Mouse (Mus musculus) hindbrain, embryonic 14.5 days (tissue): ENCODE measurements at regions not wholly inside any gene's neighbourhood (a gene's known extent, or its start where the extent isn't known, plus 50 kb on each side); places are given as distances from the start of the nearest gene placed in this dataset.

Experiments used
- ATAC-seq: fragments of 200-750 bp; cut with Nextera tagmentation; 2 replicates; pipeline ENCODE4 v1.8.0; 2017; ENCODE audit warnings: moderate number of reproducible peaks, mild to moderate bottlenecking, moderate TSS enrichment, moderate library complexity; ENCODE audit not compliant: low FRiP score
- DNase-seq: peaks from one replicate; pipeline ENCODE4 v3.0.0-alpha.2; 2015; ENCODE audit warnings: low spot score
- H3K27ac ChIP-seq: fragments of 300-500 bp; sonication (generic); 2 replicates; pipeline ENCODE4 v1.5.1; 2014; ENCODE audit warnings: mild to moderate bottlenecking, moderate library complexity
- H3K27me3 ChIP-seq: fragments of 300-500 bp; sonication (generic); 2 replicates; pipeline ENCODE4 v1.6.1; 2014; ENCODE audit warnings: mild to moderate bottlenecking, low read length, mixed read lengths; ENCODE audit not compliant: control insufficient read depth, insufficient read depth
- H3K36me3 ChIP-seq: fragments of 300-500 bp; sonication (generic); replicated peaks from 2 replicates; pipeline ENCODE4 v1.6.1; 2014; ENCODE audit not compliant: control insufficient read depth, insufficient read depth
- H3K4me1 ChIP-seq: fragments of 300-500 bp; sonication (generic); replicated peaks from 2 replicates; pipeline ENCODE4 v1.6.1; 2014; ENCODE audit warnings: antibody characterized with exemption, low read length, mixed read lengths; ENCODE audit not compliant: control insufficient read depth, insufficient read depth
- H3K4me2 ChIP-seq: fragments of 300-500 bp; sonication (generic); replicated peaks from 2 replicates; pipeline ENCODE4 v1.6.1; 2014; ENCODE audit warnings: mild to moderate bottlenecking, moderate library complexity
- H3K4me3 ChIP-seq: fragments of 300-500 bp; sonication (generic); replicated peaks from 2 replicates; pipeline ENCODE4 v1.5.1; 2014; ENCODE audit warnings: mild to moderate bottlenecking, low read length
- H3K9ac ChIP-seq: fragments of 300-500 bp; sonication (generic); 2 replicates; pipeline ENCODE4 v1.6.1; 2014
- H3K9me3 ChIP-seq: fragments of 300-500 bp; sonication (generic); 2 replicates; pipeline ENCODE4 v1.6.1; 2016; ENCODE audit warnings: low read length; ENCODE audit not compliant: control insufficient read depth
- WGBS: fragments of 180-500 bp; shearing (Covaris S2); extraction: QIAGEN DNeasy Blood & Tissue Kit; methylation state at CpG from one replicate; pipeline ENCODE4 v1.1.7; 2014; 5-methylcytosine and 5-hydroxymethylcytosine counted together

DNA sequence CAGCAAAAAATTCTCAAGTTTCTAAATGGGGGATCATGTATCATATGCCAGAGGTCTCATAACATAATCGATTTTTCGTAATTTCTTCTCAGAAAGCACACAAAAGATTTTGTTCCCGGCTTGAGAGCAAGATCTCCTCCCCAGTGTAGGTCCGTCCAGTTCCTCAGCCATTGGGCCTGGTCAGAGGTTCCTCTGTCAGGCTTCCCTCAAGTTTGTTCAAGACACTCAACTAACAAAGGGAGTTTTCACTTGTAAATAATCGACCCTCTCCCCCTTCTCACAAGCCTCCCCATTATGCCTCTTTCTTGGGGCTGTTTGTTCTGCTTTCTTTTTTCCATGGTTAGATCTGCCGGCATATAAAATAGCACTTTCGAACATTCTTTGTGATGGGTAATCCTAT, 539.7 kb downstream of the Ptprc start:
- WGBS: 20% methylated on average over 7 of the region's 7 CpGs
- no peak overlapping the region for H3K4me2 ChIP-seq
- H3K27ac ChIP-seq: no peak overlapping the region
- ATAC-seq (no peak), DNase-seq (no peak)
- H3K4me3 ChIP-seq: no peak overlapping the region
- H3K4me1 ChIP-seq: 0 out of 2 replicates have a peak, but pooled peaks cover 8% of the 10 kb centered on the region
- H3K27me3 ChIP-seq: no peaks in the 10 kb centered on the region
- no peak overlapping the region for H3K9ac ChIP-seq
- H3K9me3 ChIP-seq: no peaks in the 10 kb centered on the region
- no peaks in the 10 kb centered on the region for H3K36me3 ChIP-seq

- H3K4me3 ChIP-seq: no peak overlapping the region
- no peak overlapping the region for H3K4me2 ChIP-seq
- 0 out of 2 replicates have a peak, but pooled peaks cover 3% of the 10 kb centered on the region for H3K4me1 ChIP-seq
- H3K9ac ChIP-seq: no peak overlapping the region
- no peaks in the 10 kb centered on the region for H3K27me3 ChIP-seq
- H3K36me3 ChIP-seq: no peaks in the 10 kb centered on the region
- H3K27ac ChIP-seq: no peak overlapping the region
- DNase-seq (no peak), ATAC-seq (no peak)
- H3K9me3 ChIP-seq: no peaks in the 10 kb centered on the region
These were observed 544.0 kb downstream of the Ptprc start for GRCm38 (mm10) chr1:137631546-137631945.

GRCm38 (mm10) chr1:137620672-137621071, 554.8 kb downstream of the Ptprc start:
- Histone ChIP-seq H3K4me3 (no peak overlapping the region), H3K27ac (no peak overlapping the region), H3K9me3 (no peaks in the 10 kb centered on the region), H3K4me1 (no peaks in the 10 kb centered on the region), H3K4me2 (no peak overlapping the region), H3K9ac (no peak overlapping the region), H3K36me3 (no peaks in the 10 kb centered on the region), H3K27me3 (no peaks in the 10 kb centered on the region)
- no peak for ATAC-seq
- 89% methylated on average over 5 of the region's 5 CpGs for WGBS
- no peak for DNase-seq

DNA sequence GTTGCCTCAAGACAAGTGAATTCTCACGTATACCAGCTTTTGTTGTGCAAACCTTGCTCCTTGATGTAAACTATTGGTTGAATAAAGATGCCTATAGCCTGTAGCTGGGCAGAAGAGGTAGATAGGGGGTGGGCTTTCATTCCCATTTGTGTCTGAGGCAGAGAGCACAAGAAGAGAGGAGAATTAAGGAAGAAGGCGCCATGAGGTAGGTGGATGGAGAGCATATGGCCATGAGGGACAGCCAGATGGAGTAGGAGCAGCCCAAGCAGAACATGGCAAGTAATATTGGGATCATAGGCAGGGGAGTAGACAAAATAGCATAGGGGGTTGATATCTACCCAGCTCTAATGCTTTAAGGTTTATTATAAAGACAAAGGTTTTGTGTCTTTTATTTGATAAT, 557.3 kb downstream of the Ptprc start:
- H3K4me1 ChIP-seq: no peaks in the 10 kb centered on the region
- no peaks in the 10 kb centered on the region for H3K36me3 ChIP-seq
- no peak overlapping the region for H3K4me3 ChIP-seq
- no peak for DNase-seq
- 87% methylated on average over 2 of the region's 2 CpGs for WGBS
- H3K4me2 ChIP-seq: no peak overlapping the region
- H3K9me3 ChIP-seq: no peaks in the 10 kb centered on the region
- no peaks in the 10 kb centered on the region for H3K27me3 ChIP-seq
- H3K9ac ChIP-seq: no peak overlapping the region
- no peak for ATAC-seq
- H3K27ac ChIP-seq: no peak overlapping the region

GRCm38 (mm10) chr1:137617513-137617912, 558.0 kb downstream of the Ptprc start:
- Histone ChIP-seq H3K4me2 (no peak overlapping the region), H3K9ac (no peak overlapping the region), H3K27ac (no peak overlapping the region), H3K9me3 (no peaks in the 10 kb centered on the region), H3K27me3 (no peaks in the 10 kb centered on the region), H3K4me1 (no peaks in the 10 kb centered on the region), H3K4me3 (no peak overlapping the region), H3K36me3 (no peaks in the 10 kb centered on the region)
- 61% methylated on average over 5 of the region's 5 CpGs for WGBS
- DNase-seq: no peak
- no peak for ATAC-seq

DNA sequence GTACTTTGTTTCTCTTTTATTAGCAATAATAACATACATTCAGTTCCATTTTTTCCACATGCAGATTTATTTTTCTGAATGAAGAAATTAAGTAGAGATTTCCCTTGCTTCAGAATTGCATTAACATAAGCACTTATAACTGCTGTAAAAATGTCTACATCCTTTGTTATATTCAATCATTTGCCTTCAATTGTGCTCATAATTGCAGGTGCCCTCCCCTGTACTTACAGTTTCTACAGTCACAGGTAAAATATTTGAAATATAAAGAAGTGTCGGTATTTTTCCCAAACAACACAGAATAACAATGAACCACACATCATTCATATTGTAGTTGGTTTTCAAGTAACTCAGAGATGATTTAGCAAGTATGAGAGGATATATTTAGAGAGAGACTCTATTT, 568.8 kb downstream of the Ptprc start:
- 81% methylated on average over 1 of the region's 1 CpGs for WGBS
- no peak for ATAC-seq
- H3K27ac ChIP-seq: peak overlapping the region; percentile 61

DNA sequence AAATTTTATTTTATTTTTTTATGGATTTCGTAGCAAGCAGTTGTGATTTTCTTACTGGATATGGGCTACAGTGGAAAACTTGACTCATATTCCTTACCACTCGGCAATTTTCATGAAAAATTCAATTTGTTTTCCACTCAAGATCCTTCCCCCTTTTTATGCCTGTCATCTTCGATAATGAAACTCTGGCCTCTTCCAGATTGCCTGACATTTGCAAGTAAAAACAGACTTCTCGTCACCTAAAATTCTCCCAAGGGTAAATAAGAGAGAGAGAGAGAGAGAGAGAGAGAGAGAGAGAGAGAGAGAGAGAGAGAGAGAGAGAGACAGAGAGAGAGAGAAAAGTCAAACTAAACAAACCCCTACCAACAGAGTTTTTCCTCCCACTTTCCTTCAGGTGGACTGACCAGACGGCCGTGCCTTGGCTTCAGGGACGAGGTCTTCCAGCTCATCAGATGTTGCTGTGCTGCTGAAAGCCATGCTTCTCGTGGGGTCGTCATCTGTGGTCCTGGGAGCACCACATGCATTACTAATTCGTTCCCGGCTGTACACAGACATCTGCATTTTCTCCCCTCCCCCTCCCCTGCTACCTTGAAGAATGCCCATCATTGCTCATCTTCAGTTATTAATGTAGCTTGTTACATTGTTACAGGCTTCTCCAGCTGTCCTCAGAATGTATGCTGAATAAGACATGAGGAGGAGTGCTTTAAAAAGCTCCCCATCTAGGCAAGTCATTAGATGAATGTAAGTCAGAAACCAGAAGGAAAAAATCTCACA, 569.4 kb downstream of the Ptprc start:
- 22% methylated on average over 11 of the region's 11 CpGs for WGBS
- Histone ChIP-seq H3K4me3 (no peak overlapping the region), H3K9ac (no peak overlapping the region; the same call in 1 of the 2 replicates), H3K4me1 (peaks cover 8% of the 10 kb centered on the region; the same call in 1 of the 2 replicates), H3K27me3 (no peaks in the 10 kb centered on the region), H3K4me2 (peak overlapping the region; percentile 43), H3K27ac (peak overlapping the region; percentile 61), H3K36me3 (no peaks in the 10 kb centered on the region), H3K9me3 (no peaks in the 10 kb centered on the region)
- peak; percentile 73 for ATAC-seq
- DNase-seq: peak; percentile 68

More for the DNA sequence above, 568.8 kb downstream of the Ptprc start:
- peaks cover 8% of the 10 kb centered on the region; the same call in 1 of the 2 replicates for H3K4me1 ChIP-seq
- H3K4me3 ChIP-seq: no peak overlapping the region
- H3K4me2 ChIP-seq: peak overlapping the region; percentile 43
- no peak overlapping the region for H3K9ac ChIP-seq
- no peaks in the 10 kb centered on the region for H3K9me3 ChIP-seq
- no peak for DNase-seq
- no peaks in the 10 kb centered on the region for H3K36me3 ChIP-seq
- no peaks in the 10 kb centered on the region for H3K27me3 ChIP-seq

- Histone ChIP-seq H3K36me3 (no peaks in the 10 kb centered on the region), H3K27ac (no peak overlapping the region), H3K9ac (no peak overlapping the region), H3K27me3 (no peaks in the 10 kb centered on the region), H3K9me3 (no peaks in the 10 kb centered on the region), H3K4me3 (no peak overlapping the region), H3K4me2 (no peak overlapping the region), H3K4me1 (no peaks in the 10 kb centered on the region)
- WGBS: 92% methylated on average over 7 of the region's 7 CpGs
- ATAC-seq: no peak
- no peak for DNase-seq
These were observed 581.8 kb downstream of the Ptprc start for GRCm38 (mm10) chr1:137593732-137594131.

DNA sequence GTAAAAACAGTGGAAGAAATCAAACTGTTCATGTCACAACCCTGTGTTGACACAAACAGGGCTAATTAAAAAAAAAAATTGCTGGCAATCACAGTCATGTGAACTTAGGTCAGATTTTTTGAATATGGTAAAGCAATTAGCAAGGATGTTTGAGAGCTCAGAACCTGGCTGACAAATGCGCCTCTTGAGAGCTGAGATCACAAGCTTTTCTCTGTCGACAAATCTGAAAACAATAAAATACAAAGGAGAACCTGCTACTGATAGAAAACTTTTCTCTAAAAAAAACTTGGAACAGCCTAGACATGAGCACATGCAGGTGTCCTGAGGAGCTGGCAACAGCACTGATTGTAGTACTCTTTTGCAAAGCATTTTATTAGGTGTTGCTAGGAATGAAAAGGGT, 583.6 kb downstream of the Ptprc start:
- no peaks in the 10 kb centered on the region for H3K4me1 ChIP-seq
- H3K27ac ChIP-seq: no peak overlapping the region
- no peaks in the 10 kb centered on the region for H3K27me3 ChIP-seq
- no peaks in the 10 kb centered on the region for H3K36me3 ChIP-seq
- no peak for ATAC-seq
- WGBS: 79% methylated on average over 2 of the region's 2 CpGs
- no peak overlapping the region for H3K4me3 ChIP-seq
- no peak overlapping the region for H3K4me2 ChIP-seq
- H3K9ac ChIP-seq: no peak overlapping the region
- DNase-seq: no peak
- no peaks in the 10 kb centered on the region for H3K9me3 ChIP-seq

GRCm38 (mm10) chr1:137591295-137591694, 584.2 kb downstream of the Ptprc start:
- Histone ChIP-seq H3K27ac (no peak overlapping the region), H3K27me3 (no peaks in the 10 kb centered on the region), H3K9me3 (no peaks in the 10 kb centered on the region), H3K4me3 (no peak overlapping the region), H3K4me2 (no peak overlapping the region), H3K36me3 (no peaks in the 10 kb centered on the region), H3K4me1 (no peaks in the 10 kb centered on the region), H3K9ac (no peak overlapping the region)
- ATAC-seq (no peak), DNase-seq (no peak)
- WGBS: 57% methylated on average over 3 of the region's 3 CpGs
